Mouse (Mus musculus): ENCODE measurements around the gene Pzp.

Pzp gene

GRCm38 (mm10) chr6:128526601-128527000, at the start of gene Pzp:
Gene Pzp (minus strand): TSS chr6:128526720.
- no peak for DNase-seq

- no peak for DNase-seq
These were observed 40.1 kb upstream of the Pzp start for GRCm38 (mm10) chr6:128566589-128566988.

- no peak for DNase-seq
These were observed 27.5 kb upstream of the Pzp start for GRCm38 (mm10) chr6:128554049-128554448.

GRCm38 (mm10) chr6:128549463-128550452, 23.2 kb upstream of the Pzp start:
- DNase-seq, result no peak

- DNase-seq, result no peak
These were observed 22.0 kb upstream of the Pzp start for GRCm38 (mm10) chr6:128548532-128548931.

- no peak for DNase-seq
These were observed 18.9 kb upstream of the Pzp start for GRCm38 (mm10) chr6:128545402-128545801.

- no peak for DNase-seq
These were observed 16.7 kb upstream of the Pzp start for GRCm38 (mm10) chr6:128543226-128543625.

- DNase-seq, result no peak
These were observed 8.7 kb upstream of the Pzp start for GRCm38 (mm10) chr6:128535250-128535649.

GRCm38 (mm10) chr6:128533296-128533695, 6.8 kb upstream of the Pzp start:
- no peak for DNase-seq

- no peak for DNase-seq
These were observed 6.2 kb upstream of the Pzp start for GRCm38 (mm10) chr6:128532701-128533100.

GRCm38 (mm10) chr6:128528491-128528890, 2.0 kb upstream of the Pzp start:
- no peak for DNase-seq

- DNase-seq, result no peak
These were observed 590 bp upstream of the Pzp start for GRCm38 (mm10) chr6:128527110-128527509.

- no peak for DNase-seq
These were observed 719 bp downstream of the Pzp start for GRCm38 (mm10) chr6:128525801-128526200.

- no peak for DNase-seq
These were observed 3.2 kb downstream of the Pzp start for GRCm38 (mm10) chr6:128523360-128523759.

GRCm38 (mm10) chr6:128519159-128519558, 7.4 kb downstream of the Pzp start:
- no peak for DNase-seq

GRCm38 (mm10) chr6:128505676-128506236, 20.8 kb downstream of the Pzp start:
- DNase-seq, result no peak

GRCm38 (mm10) chr6:128504743-128505142, 21.8 kb downstream of the Pzp start:
- no peak for DNase-seq

- DNase-seq, result no peak
These were observed 31.2 kb downstream of the Pzp start for GRCm38 (mm10) chr6:128495346-128495745.

- no peak for DNase-seq
These were observed 31.7 kb downstream of the Pzp start for GRCm38 (mm10) chr6:128494646-128495331.

GRCm38 (mm10) chr6:128491916-128492315, 34.6 kb downstream of the Pzp start:
- DNase-seq, result no peak

- no peak for DNase-seq
These were observed 36.4 kb downstream of the Pzp start for GRCm38 (mm10) chr6:128490141-128490540.

- no peak for DNase-seq
These were observed 38.8 kb downstream of the Pzp start for GRCm38 (mm10) chr6:128487736-128488135.

All from cerebellum, adult 11 months (tissue).